Mouse (Mus musculus) megakaryocyte progenitor cell, adult 5-6 weeks (primary cell): ENCODE measurements around the gene Tmem267. TPM values are rescaled to one million over a fixed set of nuclear protein-coding genes. Genes with fewer than 3 reads are reported as not detected.
"Not testable (repeated sequence)": the region's sequence is repeated elsewhere in the genome, so short reads cannot be mapped to it uniquely, and the experiment has no call there.

Experiments
- ATAC-seq: replicated peaks from 2 replicates; pipeline ENCODE4 v1.8.0; 2016; ENCODE audit warnings: mild to moderate bottlenecking, moderate TSS enrichment, inconsistent platforms; ENCODE audit not compliant: poor library complexity
- total RNA-seq, 2 experiments: library from RNA; stranded (forward) in 1 of 2; stranded (reverse) in 1 of 2; fragments of 157-497, 149-512 nt in 1 of 2; fragments of 200-1000 nt in 1 of 2; gene quantifications; 2 replicates each; pipeline versions ENCODE4 v1.2.3 to v1.2.4; 2015 to 2017

The Tmem267 gene
- total RNA-seq (2015) (13.9 and 14.5 TPM in 2 replicates), total RNA-seq (2017) (3.4 and 6.6 TPM in 2 replicates)

DNA sequence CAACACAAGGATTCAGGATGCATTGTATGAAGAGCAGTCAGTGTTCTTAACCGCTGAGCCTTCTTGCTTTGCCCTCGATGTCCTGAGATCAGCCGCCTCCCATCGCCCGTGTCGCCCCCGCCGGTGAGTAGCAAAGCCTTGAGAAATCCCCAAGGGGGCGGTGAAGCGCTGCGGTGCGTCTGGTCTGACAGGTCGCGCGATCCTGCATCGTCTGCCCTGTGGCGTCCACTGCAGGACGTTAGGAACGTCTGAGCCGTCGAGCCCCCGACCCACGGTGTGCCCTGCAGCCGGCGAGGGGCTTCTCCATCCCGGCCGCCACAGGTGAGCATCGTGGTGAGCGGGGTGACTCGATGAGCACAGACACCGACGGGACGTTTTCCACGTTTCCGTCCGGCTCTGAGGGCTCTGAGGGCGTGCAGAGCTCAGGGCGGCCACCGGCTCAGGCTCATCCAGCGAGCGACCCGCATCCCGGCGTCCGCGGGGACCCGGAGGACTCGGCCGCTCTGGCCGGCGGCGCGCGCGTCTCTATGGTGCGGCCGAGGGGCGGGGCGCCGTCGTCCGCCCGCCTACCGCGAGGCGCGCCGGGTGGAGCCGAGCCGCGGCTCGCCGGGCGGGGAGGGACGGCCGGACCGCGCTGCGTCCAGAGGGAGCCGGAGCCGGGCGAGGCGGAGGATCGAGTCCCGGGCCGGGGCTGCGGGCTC, at the start of gene Tmem267, which contains the start of gene 3110070M22Rik:
Tmem267 (plus strand) TSS at position 160 of the 701 bp plus-strand sequence.
3110070M22Rik (minus strand) TSS at position 504 of the 701 bp plus-strand sequence.
- no peak; the same call in 1 of the 2 replicates for ATAC-seq

DNA sequence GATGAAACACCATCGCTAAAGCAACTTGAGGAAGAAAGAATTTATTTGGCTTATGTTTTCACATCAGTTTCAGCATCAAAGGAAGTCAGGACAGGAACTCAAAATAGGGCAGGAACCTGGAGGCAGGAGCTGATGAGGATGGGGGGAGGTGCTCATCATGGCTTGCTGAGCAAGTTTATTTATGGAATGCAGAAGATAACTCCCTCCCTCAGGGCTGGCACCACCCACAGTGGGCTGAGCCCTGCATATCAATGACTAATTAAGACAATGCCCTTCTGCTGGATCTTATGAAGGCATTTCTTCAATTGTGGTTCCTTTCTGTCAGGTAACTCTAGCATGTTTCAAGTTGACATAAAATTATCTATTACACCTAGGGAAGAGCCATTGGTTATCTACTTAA, 45.6 kb upstream of the Tmem267 start:
- peak; percentile 81 for ATAC-seq

DNA sequence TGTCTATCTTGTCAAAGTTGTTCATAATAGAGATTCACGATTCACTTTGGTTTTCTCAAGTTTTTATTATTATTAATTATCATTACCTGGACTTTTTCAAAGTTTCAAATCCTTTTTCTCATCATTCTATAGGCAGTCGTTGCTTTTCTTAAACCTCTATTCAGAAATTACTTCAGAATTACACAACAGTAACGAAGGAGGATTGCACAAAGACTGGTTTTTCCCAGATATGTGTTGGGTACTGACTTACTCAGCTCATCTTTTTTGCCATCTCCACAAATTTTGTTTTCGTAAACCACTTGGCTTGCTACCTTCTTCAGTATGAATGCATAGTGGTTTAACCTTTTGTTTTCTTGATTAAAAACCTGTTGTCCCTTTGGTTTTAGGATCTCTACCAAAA, 34.3 kb upstream of the Tmem267 start:
- ATAC-seq, result peak; percentile 72

DNA sequence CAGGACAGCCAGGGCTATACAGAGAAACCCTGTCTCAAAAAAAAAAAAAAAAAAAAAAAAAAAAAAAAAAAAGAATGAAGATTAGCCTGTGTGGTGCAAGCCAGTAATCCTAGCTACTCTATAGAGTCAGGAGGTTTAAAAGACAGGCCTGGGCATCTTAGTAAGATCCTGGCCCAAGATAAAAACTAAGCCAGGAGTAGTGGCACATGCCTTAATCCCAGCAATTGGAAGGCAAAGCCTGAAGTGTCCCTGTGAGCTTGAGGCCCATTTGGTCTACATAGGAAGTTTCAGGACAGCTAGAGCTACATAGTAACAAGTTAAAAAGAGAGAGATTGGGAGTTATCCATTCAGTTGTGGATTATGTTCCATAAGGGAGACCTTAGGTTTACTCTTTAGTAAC, 32.8 kb upstream of the Tmem267 start:
- no peak for ATAC-seq

DNA sequence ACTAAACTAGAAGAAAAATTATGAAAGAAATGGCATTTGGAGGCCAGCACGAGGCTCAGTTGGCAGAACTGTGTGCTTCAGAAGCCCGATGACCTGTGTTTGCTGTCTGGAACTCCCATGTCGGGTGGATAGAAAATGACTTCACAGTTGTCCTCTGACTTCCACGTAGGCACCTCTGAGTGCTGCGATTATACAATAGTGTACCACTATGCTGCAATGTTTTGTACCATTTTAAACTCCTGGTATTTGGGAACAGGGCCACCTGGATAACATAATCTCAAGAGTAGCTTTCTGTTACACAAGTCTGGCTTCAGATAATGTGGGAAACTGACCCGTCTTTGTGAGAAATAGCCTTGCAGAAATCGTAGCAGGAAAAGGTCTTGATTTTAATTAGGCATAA, 31.5 kb upstream of the Tmem267 start:
- ATAC-seq, result no peak

DNA sequence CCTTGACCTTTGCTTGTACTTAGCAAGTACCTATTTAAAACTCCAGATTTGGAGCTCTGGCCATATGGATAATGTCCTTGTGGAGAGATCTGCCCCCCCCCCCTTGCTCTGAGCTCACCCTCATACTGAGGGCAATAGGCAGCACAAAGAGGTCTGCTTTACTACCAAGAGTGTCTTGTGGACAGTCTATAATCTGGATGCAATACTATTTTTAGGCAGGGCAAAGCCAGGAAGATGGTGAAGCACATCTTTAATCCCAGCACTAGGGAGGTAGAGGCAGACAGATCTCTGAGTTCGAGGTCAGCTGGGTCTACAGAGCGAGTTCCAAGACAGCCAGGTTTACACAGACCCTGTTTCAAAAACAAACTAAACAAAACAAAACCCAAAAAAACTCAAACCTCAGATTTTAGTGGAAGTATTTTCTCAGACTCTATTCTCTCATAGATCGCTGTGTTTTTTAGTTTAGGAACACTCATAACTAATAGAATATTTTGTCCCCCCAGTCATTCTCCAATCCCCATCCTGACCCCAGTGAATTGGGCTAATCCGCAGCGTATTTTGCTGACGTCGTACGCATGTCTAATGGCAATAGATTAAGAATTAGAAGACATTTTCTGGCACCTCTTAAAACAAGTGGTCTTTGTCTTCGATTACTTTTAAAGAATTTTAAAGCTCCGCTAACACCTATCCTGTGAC, 25.8 kb upstream of the Tmem267 start:
- ATAC-seq, result peak; percentile 52

DNA sequence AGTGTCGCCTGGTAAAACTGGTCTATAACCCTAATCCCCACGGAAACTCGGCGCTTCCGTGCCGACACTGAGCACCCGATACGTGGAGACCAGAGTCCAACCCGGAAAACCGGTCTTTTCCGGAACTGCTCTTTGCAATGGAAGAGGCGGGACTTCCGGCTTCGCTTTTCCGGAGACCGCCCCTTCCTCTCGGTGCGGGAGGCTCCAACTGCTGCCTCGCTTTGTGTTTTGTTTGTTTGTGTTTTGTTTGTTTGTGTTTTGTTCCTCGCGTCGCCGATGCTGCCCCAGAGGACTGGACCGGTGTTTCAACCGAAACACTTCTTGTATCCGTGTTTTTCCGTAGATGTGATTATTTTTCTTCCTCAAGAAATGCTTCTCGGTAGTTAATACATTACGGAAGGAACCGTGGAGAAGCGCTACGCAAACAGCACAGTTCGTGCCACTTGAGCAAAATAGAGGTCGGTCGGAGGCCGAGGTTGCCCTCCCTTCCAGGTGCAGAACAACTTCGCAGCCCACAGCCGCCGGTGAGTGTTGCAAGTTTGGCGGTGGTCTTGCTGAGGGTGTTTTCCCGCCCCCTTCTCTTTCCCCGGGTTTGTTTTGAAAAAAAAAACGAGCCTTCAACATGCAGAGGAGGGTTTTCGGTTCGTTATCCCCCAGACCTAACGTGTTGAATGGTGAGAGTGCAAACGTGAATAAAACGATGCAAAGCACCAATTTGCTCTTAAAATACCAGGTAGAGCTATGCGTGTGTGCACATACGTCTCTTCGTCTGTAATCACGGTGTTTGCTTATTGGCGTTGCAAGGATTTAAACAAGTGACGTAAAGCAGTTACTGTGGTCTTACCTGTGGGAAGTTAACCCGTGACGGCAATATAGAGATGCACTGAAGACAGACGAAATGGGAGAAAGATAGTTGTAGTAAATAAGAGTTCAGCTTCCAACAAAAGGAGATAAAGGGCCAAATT, 25.0 kb upstream of the Tmem267 start, which contains the start of gene 4833420G17Rik:
4833420G17Rik (plus strand) TSS at position 173 of the 965 bp plus-strand sequence.
- ATAC-seq, result peak; percentile 94

DNA sequence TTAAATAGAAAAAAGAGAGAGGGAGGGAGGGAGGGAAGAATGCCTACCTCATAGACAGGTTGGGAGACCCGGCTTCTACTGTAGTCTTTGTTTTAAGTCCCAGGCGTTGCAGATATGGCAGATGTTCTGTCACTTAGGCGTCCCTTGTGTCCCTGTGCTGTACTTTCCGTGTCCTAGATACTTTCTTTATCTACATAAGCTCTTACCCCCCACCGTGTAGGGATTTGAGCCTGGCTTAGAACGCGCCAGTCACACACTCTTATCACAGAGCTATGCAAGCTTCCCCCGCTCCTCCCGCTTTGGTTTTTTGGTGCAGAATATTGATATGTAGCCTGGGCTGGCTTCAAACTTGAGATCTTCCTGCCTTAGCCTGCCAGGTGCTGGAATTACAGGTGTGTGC, 11.2 kb upstream of the Tmem267 start:
- ATAC-seq, result 0 out of 2 replicates have a peak, but pooled peaks have one; percentile 20

DNA sequence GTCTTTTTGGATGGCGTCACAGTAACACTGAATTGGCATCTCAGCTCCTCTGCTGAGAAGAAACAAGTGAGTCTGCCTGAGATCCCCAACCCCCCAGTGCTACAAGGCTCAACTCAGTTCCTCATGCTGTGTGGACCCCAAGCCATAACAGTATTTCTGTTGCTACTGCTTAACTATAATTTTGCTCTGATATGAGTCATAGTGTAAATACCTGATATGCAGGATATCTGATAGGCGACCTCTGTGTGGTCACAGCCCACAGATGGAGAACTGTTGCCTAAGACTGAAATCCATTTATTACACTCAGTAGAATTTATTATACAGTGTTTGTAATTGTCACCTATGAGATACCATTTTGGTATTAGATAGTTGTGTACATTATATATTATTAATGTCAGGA, 10.1 kb upstream of the Tmem267 start:
- no peak for ATAC-seq

DNA sequence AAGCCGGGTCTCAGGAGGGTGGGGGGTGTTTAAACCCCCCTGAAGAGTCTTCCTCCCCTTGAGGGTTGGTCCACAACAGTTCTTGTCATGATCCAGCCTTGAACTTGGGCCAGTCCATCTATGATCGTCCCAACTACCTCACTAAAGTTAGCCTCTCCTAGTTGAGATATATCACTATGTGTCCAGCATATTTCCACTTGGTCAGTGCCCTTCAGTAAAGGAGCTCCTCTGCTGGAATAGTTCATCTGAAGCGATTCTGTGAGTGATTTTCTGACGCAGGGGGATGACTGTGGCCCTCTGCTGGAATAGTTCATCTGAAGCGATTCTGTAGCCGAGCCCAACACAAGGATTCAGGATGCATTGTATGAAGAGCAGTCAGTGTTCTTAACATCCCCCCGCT, 485 bp upstream of the Tmem267 start:
- ATAC-seq, result no peak

DNA sequence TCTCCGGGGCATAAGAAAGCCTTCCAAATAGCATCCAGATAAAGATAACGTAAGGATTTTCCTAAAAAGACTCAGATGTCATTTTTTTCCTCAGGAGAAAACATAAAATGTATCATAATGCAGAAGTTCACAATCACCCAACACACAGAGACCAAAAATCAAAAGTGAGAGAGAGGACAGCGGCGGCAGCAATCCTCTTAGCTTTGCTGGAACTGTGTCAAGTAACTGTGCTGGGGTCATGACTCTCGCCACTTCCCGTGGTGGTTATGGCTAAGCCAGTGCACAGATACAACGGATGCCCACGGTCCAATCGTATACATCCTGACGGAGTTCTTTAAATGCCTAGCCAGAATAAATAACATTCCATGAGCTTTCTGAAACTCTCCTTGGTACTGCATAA, 4.2 kb downstream of the Tmem267 start:
- not testable (repeated sequence) for ATAC-seq

DNA sequence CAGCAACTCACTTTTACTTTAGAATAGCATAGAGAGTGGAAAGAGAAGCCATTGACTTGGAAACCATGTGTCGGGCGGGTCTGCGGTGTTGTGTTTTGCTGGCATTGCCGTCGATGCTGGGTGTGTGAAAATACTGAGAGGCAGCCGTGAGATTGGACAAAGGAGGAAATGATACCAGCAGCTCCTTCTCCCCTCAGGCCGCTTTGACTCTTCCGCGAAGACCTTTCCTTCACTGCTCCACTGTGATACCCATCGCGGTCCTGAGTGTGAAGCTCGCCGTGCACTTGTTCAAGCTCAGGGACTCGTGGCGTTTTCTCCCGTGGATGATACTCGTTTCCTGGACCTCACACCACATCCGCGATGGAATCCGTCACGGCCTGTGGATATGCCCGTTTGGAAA, 7.1 kb downstream of the Tmem267 start:
- 0 out of 2 replicates have a peak, but pooled peaks have one; percentile 14 for ATAC-seq

DNA sequence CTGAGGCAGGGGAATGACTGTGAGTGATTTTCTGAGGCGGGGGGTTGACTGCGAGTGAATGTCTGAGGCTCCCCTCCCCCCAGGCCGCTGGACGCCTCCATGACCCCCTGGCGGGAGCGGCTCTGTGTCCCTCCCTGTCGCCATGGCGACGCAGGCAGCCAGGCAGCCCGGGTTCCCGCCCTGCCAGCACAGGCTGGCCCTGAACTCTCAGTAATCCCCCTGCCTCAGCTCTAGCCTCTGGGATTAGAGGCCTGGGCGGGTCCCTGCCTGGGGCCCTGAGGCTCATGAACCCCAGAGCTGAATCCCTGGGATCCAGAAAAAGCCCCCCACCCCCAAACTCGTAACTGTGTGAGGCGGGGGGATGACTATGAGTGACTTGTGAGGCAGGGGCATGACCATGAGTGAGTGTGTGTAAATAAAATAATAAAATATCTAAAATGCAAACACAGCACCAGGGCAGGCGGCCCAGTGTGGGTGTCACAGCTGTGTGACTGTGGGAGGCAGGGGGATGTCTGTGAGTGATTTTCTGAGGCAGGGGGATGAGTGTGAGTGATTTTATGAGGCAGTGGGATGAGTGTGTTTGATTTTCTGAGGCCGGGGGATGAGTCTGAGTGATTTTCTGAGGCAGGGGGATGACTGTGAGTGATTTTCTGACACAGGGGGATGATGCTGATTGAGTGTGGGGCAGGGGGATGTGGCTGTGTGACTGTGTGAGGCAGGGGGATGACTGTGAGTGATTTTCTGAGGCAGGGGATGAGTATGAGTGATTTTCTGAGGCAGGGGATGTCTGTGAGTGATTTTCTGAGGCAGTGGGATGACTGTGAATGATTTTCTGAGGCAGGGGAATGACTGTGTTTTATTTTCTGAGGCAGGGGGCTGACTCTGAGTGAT, 108.7 kb downstream of the Tmem267 start:
- ATAC-seq, result peak; percentile 40

DNA sequence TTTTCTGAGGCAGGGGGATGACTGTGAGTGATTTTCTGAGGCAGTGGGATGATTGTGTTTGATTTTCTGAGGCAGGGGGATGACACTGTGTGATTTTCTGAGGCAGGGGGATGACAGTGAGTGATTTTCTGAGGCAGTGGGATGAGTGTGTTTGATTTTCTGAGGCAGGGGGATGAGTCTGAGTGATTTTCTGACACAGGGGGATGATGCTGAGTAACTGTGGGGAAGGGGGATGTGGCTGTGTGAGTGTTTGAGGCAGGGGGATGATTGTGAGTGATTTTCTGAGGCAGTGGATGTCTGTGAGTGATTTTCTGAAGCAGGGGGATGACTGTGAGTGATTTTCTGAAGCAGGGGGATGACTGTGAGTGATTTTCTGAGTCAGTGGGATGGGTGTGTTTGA, 110.6 kb downstream of the Tmem267 start:
- not testable (repeated sequence) for ATAC-seq

DNA sequence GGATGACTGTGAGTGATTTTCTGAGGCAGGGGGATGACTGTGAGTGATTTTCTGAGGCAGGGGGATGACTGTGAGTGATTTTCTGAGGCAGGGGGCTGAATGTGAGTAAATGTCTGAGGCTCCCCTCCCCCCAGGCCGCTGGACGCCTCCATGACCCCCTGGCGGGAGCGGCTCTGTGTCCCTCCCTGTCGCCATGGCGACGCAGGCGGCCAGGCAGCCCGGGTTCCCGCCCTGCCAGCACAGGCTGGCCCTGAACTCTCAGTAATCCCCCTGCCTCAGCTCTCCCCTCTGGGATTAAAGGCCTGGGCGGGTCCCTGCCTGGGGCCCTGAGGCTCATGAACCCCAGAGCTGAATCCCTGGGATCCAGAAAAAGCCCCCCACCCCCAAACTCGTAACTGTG, 111.2 kb downstream of the Tmem267 start:
- ATAC-seq, result not testable (repeated sequence)

DNA sequence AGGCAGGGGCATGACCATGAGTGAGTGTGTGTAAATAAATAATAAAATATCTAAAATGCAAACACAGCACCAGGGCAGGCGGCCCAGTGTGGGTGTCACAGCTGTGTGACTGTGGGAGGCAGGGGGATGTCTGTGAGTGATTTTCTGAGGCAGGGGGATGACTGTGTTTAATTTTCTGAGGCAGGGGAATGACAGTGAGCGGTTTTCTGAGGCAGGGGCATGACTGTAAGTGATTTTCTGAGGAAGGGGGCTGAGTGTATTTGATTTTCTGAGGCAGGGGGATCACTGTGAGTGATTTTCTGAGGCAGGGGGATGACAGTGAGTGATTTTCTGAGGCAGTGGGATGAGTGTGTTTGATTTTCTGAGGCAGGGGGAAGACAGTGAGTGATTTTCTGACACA, 111.7 kb downstream of the Tmem267 start:
- not testable (repeated sequence) for ATAC-seq

DNA sequence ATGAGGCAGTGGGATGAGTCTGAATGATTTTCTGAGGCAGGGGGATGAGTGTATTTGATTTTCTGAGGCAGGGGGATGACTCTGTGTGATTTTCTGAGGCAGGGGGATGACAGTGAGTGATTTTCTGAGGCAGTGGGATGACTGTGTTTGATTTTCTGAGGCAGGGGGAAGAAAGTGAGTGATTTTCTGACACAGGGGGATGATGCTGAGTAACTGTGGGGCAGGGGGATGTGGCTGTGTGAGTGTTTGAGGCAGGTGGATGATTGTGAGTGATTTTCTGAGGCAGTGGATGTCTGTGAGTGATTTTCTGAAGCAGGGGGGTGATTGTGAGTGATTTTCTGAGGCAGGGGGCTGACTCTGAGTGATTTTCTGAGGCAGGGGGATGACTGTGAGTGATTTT, 112.3 kb downstream of the Tmem267 start:
- 0 out of 2 replicates have a peak, but pooled peaks have one; percentile 21 for ATAC-seq

DNA sequence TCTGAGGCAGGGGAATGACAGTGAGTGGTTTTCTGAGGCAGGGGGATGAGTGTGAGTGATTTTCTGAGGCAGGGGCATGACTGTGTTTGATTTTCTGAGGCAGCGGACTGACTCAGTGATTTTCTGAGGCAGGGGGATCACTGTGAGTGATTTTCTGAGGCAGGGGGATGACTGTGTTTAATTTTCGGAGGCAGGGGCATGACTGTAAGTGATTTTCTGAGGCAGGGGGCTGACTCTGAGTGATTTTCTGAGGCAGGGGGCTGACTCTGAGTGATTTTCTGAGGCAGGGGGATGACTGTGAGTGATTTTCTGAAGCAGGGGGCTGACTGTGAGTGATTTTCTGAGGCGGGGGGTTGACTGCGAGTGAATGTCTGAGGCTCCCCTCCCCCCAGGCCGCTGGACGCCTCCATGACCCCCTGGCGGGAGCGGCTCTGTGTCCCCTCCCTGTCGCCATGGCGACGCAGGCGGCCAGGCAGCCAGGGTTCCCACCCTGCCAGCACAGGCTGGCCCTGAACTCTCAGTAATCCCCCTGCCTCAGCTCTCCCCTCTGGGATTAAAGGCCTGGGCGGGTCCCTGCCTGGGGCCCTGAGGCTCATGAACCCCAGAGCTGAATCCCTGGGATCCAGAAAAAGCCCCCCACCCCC, 115.0 kb downstream of the Tmem267 start:
- not testable (repeated sequence) for ATAC-seq

DNA sequence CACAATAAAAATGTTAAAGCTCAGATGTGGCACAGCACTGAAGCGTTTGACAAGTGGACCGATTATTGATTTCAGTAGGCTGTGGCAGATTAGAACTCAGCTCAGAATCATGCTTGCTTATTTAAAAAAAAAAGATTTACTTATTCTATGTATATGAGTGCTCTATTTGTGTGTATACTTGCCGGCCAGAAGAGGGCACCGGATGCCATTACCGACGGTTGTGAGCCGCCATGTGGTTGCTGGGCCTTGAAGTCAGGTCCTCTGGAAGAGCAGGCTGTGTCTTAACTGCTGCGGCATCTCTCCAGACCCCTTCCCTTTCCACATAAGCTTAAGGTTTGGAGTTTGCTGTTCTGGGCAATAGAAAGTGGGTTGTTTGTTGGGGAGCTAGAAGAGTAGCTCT, 116.1 kb downstream of the Tmem267 start:
- ATAC-seq, result peak; percentile 21
